Mouse (Mus musculus): Measurements from ENCODE around the gene Nckap5.
A peak's percentile ranks its signal among the peaks of the same experiment; 100 is the strongest.

The Nckap5 gene

GRCm38 (mm10) chr1:126454504-126455173 is 376.0 kb downstream of the Nckap5 start:
- DNase-seq: peak; percentile 88

GRCm38 (mm10) chr1:126451472-126451871 is 379.1 kb downstream of the Nckap5 start:
- DNase-seq: no peak

- no peak for DNase-seq
Measured at GRCm38 (mm10) chr1:126449424-126449823, 381.2 kb downstream of the Nckap5 start.

GRCm38 (mm10) chr1:126443890-126444289 is 386.7 kb downstream of the Nckap5 start:
- no peak for DNase-seq

- no peak for DNase-seq
Measured at GRCm38 (mm10) chr1:126442723-126443122, 387.9 kb downstream of the Nckap5 start.

- no peak for DNase-seq
Measured at GRCm38 (mm10) chr1:126438000-126438572, 392.5 kb downstream of the Nckap5 start.

GRCm38 (mm10) chr1:126436937-126437667 is 393.5 kb downstream of the Nckap5 start:
- DNase-seq: no peak

GRCm38 (mm10) chr1:126432285-126432684 is 398.3 kb downstream of the Nckap5 start:
- DNase-seq: no peak

- peak; percentile 64 for DNase-seq
Measured at GRCm38 (mm10) chr1:126431594-126431993, 399.0 kb downstream of the Nckap5 start.

- no peak for DNase-seq
Measured at GRCm38 (mm10) chr1:126411426-126411825, 419.2 kb downstream of the Nckap5 start.

GRCm38 (mm10) chr1:126407886-126408285 is 422.7 kb downstream of the Nckap5 start:
- peak; percentile 16 for DNase-seq

GRCm38 (mm10) chr1:126405543-126405942 is 425.1 kb downstream of the Nckap5 start:
- DNase-seq: no peak

- DNase-seq: no peak
Measured at GRCm38 (mm10) chr1:126403970-126404369, 426.6 kb downstream of the Nckap5 start.

GRCm38 (mm10) chr1:126391204-126391603 is 439.4 kb downstream of the Nckap5 start:
- no peak for DNase-seq

- DNase-seq: peak; percentile 1
Measured at GRCm38 (mm10) chr1:126377339-126377980, 453.1 kb downstream of the Nckap5 start.

GRCm38 (mm10) chr1:126366736-126367135 is 463.9 kb downstream of the Nckap5 start:
- no peak for DNase-seq

GRCm38 (mm10) chr1:126364556-126364955 is 466.0 kb downstream of the Nckap5 start:
- no peak for DNase-seq

GRCm38 (mm10) chr1:126360531-126361220 is 469.9 kb downstream of the Nckap5 start:
- no peak for DNase-seq

- DNase-seq: no peak
Measured at GRCm38 (mm10) chr1:126360111-126360510, 470.5 kb downstream of the Nckap5 start.

- no peak for DNase-seq
Measured at GRCm38 (mm10) chr1:126341806-126342205, 488.8 kb downstream of the Nckap5 start.

- no peak for DNase-seq
Measured at GRCm38 (mm10) chr1:126339250-126339649, 491.3 kb downstream of the Nckap5 start.

GRCm38 (mm10) chr1:126334202-126334601 is 496.4 kb downstream of the Nckap5 start:
- no peak for DNase-seq

GRCm38 (mm10) chr1:126332026-126332425 is 498.6 kb downstream of the Nckap5 start:
- DNase-seq: no peak

All from cerebellum, adult 9-10 months (tissue).